ENCODE assay signal across 7 mouse cellular contexts in genomic region chr2:91183148-91183513, GRCm38 (mm10). TPM values are rescaled to one million over a fixed set of nuclear protein-coding genes. Genes with fewer than 3 reads are reported as not detected.
A peak's percentile ranks its signal among the peaks of the same experiment; 100 is the strongest.
DNase-seq lines count a peak whose midpoint lies in the region; ATAC-seq lines count a peak whose summit lies in the region.

No protein-coding gene starts in this region.

- ATAC-seq in granulocyte monocyte progenitor cell, adult 5-6 weeks (replicated peaks; ENCODE audit: poor library complexity, severe bottlenecking): peak; percentile 80
- ATAC-seq in midbrain, embryonic 13.5 days: peak; percentile 95

- peaks cover 23% of the 10 kb centered on the region for H3K4me1 ChIP-seq in embryonic facial prominence, embryonic 10.5 days
- H3K4me1 ChIP-seq in limb, embryonic 10.5 days: peaks cover 21% of the 10 kb centered on the region
- H3K4me1 ChIP-seq in midbrain, embryonic 13.5 days (replicated peaks): peaks cover 29% of the 10 kb centered on the region

- peaks cover 2% of the 10 kb centered on the region; the same call in 1 of the 2 replicates for H3K36me3 ChIP-seq in embryonic facial prominence, embryonic 10.5 days (replicated peaks)
- no peaks in the 10 kb centered on the region for H3K36me3 ChIP-seq in limb, embryonic 10.5 days
- peaks cover 7% of the 10 kb centered on the region for H3K36me3 ChIP-seq in midbrain, embryonic 13.5 days

- no peaks in the 10 kb centered on the region for H3K9me3 ChIP-seq in embryonic facial prominence, embryonic 10.5 days
- no peaks in the 10 kb centered on the region for H3K9me3 ChIP-seq in limb, embryonic 10.5 days (replicated peaks)
- H3K9me3 ChIP-seq in midbrain, embryonic 13.5 days: no peaks in the 10 kb centered on the region

- peak overlapping the region; percentile 82 for H3K27ac ChIP-seq in embryonic facial prominence, embryonic 10.5 days (replicated peaks)
- H3K27ac ChIP-seq in limb, embryonic 10.5 days: peak overlapping the region; percentile 86
- peak overlapping the region; percentile 96 for H3K27ac ChIP-seq in midbrain, embryonic 13.5 days

- peak overlapping the region; percentile 66 for H3K4me2 ChIP-seq in midbrain, embryonic 13.5 days (replicated peaks)

- peaks cover 17% of the 10 kb centered on the region for H3K27me3 ChIP-seq in embryonic facial prominence, embryonic 10.5 days (replicated peaks; ENCODE audit: low read depth, poor library complexity, severe bottlenecking)
- H3K27me3 ChIP-seq in limb, embryonic 10.5 days (ENCODE audit: low read depth, poor library complexity, severe bottlenecking): peaks cover 15% of the 10 kb centered on the region
- H3K27me3 ChIP-seq in midbrain, embryonic 13.5 days: no peaks in the 10 kb centered on the region

- under 1% methylated on average over 9 of the region's 9 CpGs for WGBS in embryonic facial prominence, embryonic 10.5 days
- WGBS in limb, embryonic 10.5 days: 0% methylated on average over 9 of the region's 9 CpGs
- WGBS in midbrain, embryonic 13.5 days: under 1% methylated on average over 9 of the region's 9 CpGs

- H3K4me3 ChIP-seq in embryonic facial prominence, embryonic 10.5 days: peak overlapping the region; percentile 90
- peak overlapping the region; percentile 82 for H3K4me3 ChIP-seq in limb, embryonic 10.5 days
- peak overlapping the region; percentile 88 for H3K4me3 ChIP-seq in midbrain, embryonic 13.5 days (replicated peaks)

- peak overlapping the region; percentile 89 for H3K9ac ChIP-seq in midbrain, embryonic 13.5 days (replicated peaks)

- peak; percentile 93 for DNase-seq in adrenal gland, postnatal 10 days
- peak; percentile 95 for DNase-seq in embryonic facial prominence, embryonic 10.5 days (ENCODE audit: low spot score)
- peak; percentile 97 for DNase-seq in kidney, adult 11 months
- DNase-seq in limb, embryonic 10.5 days (ENCODE audit: low spot score): peak; percentile 95
- DNase-seq in spleen, adult 12 weeks (ENCODE audit: low spot score): peak; percentile 92

RNA-seq across cellular contexts. Expression of gene Madd, which starts 0.5 kb away (rescaled TPM):
- 10 to 100 TPM; 17.0 to 22.5 TPM for total RNA-seq in adrenal gland, postnatal 10 days (2021)
- 12.1 and 13.4 TPM in 2 replicates for polyA plus RNA-seq in embryonic facial prominence, embryonic 10.5 days (2016; fragmentation: Nextera tagmentation; extraction: Ambion mirVana)
- total RNA-seq in granulocyte monocyte progenitor cell, adult 5-6 weeks (2014; fragmentation: Nextera tagmentation): 49.5 and 64.6 TPM in 2 replicates
- total RNA-seq in granulocyte monocyte progenitor cell, adult 5-6 weeks (2017): 21.3 and 26.5 TPM in 2 replicates
- polyA plus RNA-seq in limb, embryonic 10.5 days (2016; fragmentation: Nextera tagmentation; extraction: Ambion mirVana): 8.4 and 10.9 TPM in 2 replicates
- polyA plus RNA-seq in midbrain, embryonic 13.5 days (2015; fragmentation: Nextera tagmentation; extraction: Ambion mirVana): 56.0 and 58.0 TPM in 2 replicates

RNA-seq across cellular contexts. Expression of gene Nr1h3, which starts 19.5 kb away (rescaled TPM):
- total RNA-seq in adrenal gland, postnatal 10 days (2021): 10 to 100 TPM; 33.6 to 39.7 TPM
- 1.1 and 1.4 TPM in 2 replicates for polyA plus RNA-seq in embryonic facial prominence, embryonic 10.5 days (2016; fragmentation: Nextera tagmentation; extraction: Ambion mirVana)
- 0.15 and 3.6 TPM in 2 replicates for total RNA-seq in granulocyte monocyte progenitor cell, adult 5-6 weeks (2014; fragmentation: Nextera tagmentation)
- total RNA-seq in granulocyte monocyte progenitor cell, adult 5-6 weeks (2017): 0.15 and 1.1 TPM in 2 replicates
- 1.5 and 1.7 TPM in 2 replicates for polyA plus RNA-seq in limb, embryonic 10.5 days (2016; fragmentation: Nextera tagmentation; extraction: Ambion mirVana)
- 1.6 and 2.1 TPM in 2 replicates for polyA plus RNA-seq in midbrain, embryonic 13.5 days (2015; fragmentation: Nextera tagmentation; extraction: Ambion mirVana)

RNA-seq across cellular contexts. Expression of gene Acp2, which starts 19.6 kb away (rescaled TPM):
- total RNA-seq in adrenal gland, postnatal 10 days (2021): 10 to 100 TPM; 30.0 to 37.0 TPM
- polyA plus RNA-seq in embryonic facial prominence, embryonic 10.5 days (2016; fragmentation: Nextera tagmentation; extraction: Ambion mirVana): 26.0 and 29.0 TPM in 2 replicates
- total RNA-seq in granulocyte monocyte progenitor cell, adult 5-6 weeks (2014; fragmentation: Nextera tagmentation): 21.8 and 22.6 TPM in 2 replicates
- total RNA-seq in granulocyte monocyte progenitor cell, adult 5-6 weeks (2017): 16.0 and 17.0 TPM in 2 replicates
- 23.8 and 27.3 TPM in 2 replicates for polyA plus RNA-seq in limb, embryonic 10.5 days (2016; fragmentation: Nextera tagmentation; extraction: Ambion mirVana)
- polyA plus RNA-seq in midbrain, embryonic 13.5 days (2015; fragmentation: Nextera tagmentation; extraction: Ambion mirVana): 38.3 and 42.7 TPM in 2 replicates

RNA-seq across cellular contexts. Expression of gene Ddb2, which starts 53.7 kb away (rescaled TPM):
- total RNA-seq in adrenal gland, postnatal 10 days (2021): 10 to 100 TPM in 1 of 2 experiments, 1 to 10 TPM in 1; 9.2 to 16.3 TPM
- polyA plus RNA-seq in embryonic facial prominence, embryonic 10.5 days (2016; fragmentation: Nextera tagmentation; extraction: Ambion mirVana): 9.3 and 9.9 TPM in 2 replicates
- 18.4 and 22.8 TPM in 2 replicates for total RNA-seq in granulocyte monocyte progenitor cell, adult 5-6 weeks (2014; fragmentation: Nextera tagmentation)
- 9.9 and 11.2 TPM in 2 replicates for total RNA-seq in granulocyte monocyte progenitor cell, adult 5-6 weeks (2017)
- 10.4 and 12.7 TPM in 2 replicates for polyA plus RNA-seq in limb, embryonic 10.5 days (2016; fragmentation: Nextera tagmentation; extraction: Ambion mirVana)
- 15.1 TPM in 2 replicates for polyA plus RNA-seq in midbrain, embryonic 13.5 days (2015; fragmentation: Nextera tagmentation; extraction: Ambion mirVana)

Comparison
In these comparisons a context has a peak if more than half of its experiments do, and no peak if none do; other contexts are left out.
1. Peak in every context shown above with its lines: DNase-seq, ATAC-seq, H3K4me3 ChIP-seq and H3K27ac ChIP-seq.